Mouse (Mus musculus) hindbrain, embryonic 12.5 days (tissue): Measurements from ENCODE around the gene Gm2956. TPM values are rescaled to one million over a fixed set of nuclear protein-coding genes. Genes with fewer than 3 reads are reported as not detected.
A peak's percentile ranks its signal among the peaks of the same experiment; 100 is the strongest.
"Not testable (repeated sequence)": the region's sequence is repeated elsewhere in the genome, so short reads cannot be mapped to it uniquely, and the experiment has no call there.

Experiments used
- ATAC-seq: fragments of 200-750 bp; cut with Nextera tagmentation; 2 replicates; pipeline ENCODE4 v1.8.0; 2017; ENCODE audit warnings: moderate TSS enrichment; ENCODE audit not compliant: low FRiP score
- H3K27ac ChIP-seq: fragments of 300-500 bp; sonication (generic); 2 replicates; pipeline ENCODE4 v1.5.1; 2016; ENCODE audit warnings: mild to moderate bottlenecking
- H3K27me3 ChIP-seq: fragments of 300-500 bp; sonication (generic); 2 replicates; pipeline ENCODE4 v1.6.1; 2016; ENCODE audit warnings: mild to moderate bottlenecking
- H3K36me3 ChIP-seq: fragments of 300-500 bp; sonication (generic); 2 replicates; pipeline ENCODE4 v1.6.1; 2016; ENCODE audit warnings: mild to moderate bottlenecking
- H3K4me1 ChIP-seq: fragments of 300-500 bp; sonication (generic); 2 replicates; pipeline ENCODE4 v1.6.1; 2016
- H3K4me2 ChIP-seq: fragments of 300-500 bp; sonication (generic); replicated peaks from 2 replicates; pipeline ENCODE4 v1.6.1; 2016; ENCODE audit warnings: mild to moderate bottlenecking
- H3K4me3 ChIP-seq: fragments of 300-500 bp; sonication (generic); 2 replicates; pipeline ENCODE4 v1.5.1; 2016; ENCODE audit warnings: mild to moderate bottlenecking
- H3K9ac ChIP-seq: fragments of 300-500 bp; sonication (generic); 2 replicates; pipeline ENCODE4 v1.6.1; 2016; ENCODE audit warnings: mild to moderate bottlenecking, moderate library complexity
- H3K9me3 ChIP-seq: fragments of 300-500 bp; sonication (generic); replicated peaks from 2 replicates; pipeline ENCODE4 v1.6.1; 2016; ENCODE audit warnings: mild to moderate bottlenecking
- WGBS: fragments of 180-500 bp; shearing (Covaris S2); methylation state at CpG from one replicate; pipeline ENCODE4 v1.1.7; 2016; 5-methylcytosine and 5-hydroxymethylcytosine counted together
- polyA plus RNA-seq: library from polyadenylated mRNA; unstranded; fragments of >200 nt; fragmentation: Nextera tagmentation; extraction: Ambion mirVana; gene quantifications from 2 replicates; pipeline ENCODE4 v1.2.1, GENCODE M21; 2016

Gm2956 gene
- polyA plus RNA-seq: not detected in 2 replicates

- H3K27ac ChIP-seq, ATAC-seq, H3K27me3 ChIP-seq, H3K4me1 ChIP-seq, H3K36me3 ChIP-seq, H3K9me3 ChIP-seq: not testable (repeated sequence)
- H3K4me3 ChIP-seq: peak within 1 kb of the TSS; percentile 39
- peak within 1 kb of the TSS; percentile 51 for H3K4me2 ChIP-seq
- WGBS: 0% methylated on average over 5 of the region's 37 CpGs
- peak within 1 kb of the TSS; percentile 41; the same call in 1 of the 2 replicates for H3K9ac ChIP-seq
Observed at GRCm38 (mm10) chr14:3332087-3332677, at the start of gene Gm2956. Gene Gm2956 (plus strand): TSS chr14:3332627.

GRCm38 (mm10) chr14:3333406-3333805, 979 bp downstream of the Gm2956 start:
- not testable (repeated sequence) for H3K36me3 ChIP-seq, H3K27ac ChIP-seq, H3K27me3 ChIP-seq, H3K9ac ChIP-seq, H3K4me3 ChIP-seq, ATAC-seq, H3K9me3 ChIP-seq, H3K4me1 ChIP-seq
- H3K4me2 ChIP-seq: peak overlapping the region; percentile 30; the same call in 1 of the 2 replicates
- 11% methylated on average over 7 of the region's 8 CpGs for WGBS

GRCm38 (mm10) chr14:3394793-3395192, 62.4 kb downstream of the Gm2956 start, which contains the start of gene Gm10413:
Gene Gm10413 (plus strand): TSS chr14:3395093.
- WGBS: no CpG with 5 or more reads among the region's 2 CpGs
- H3K27me3 ChIP-seq, H3K4me3 ChIP-seq, H3K4me2 ChIP-seq, H3K9me3 ChIP-seq, H3K4me1 ChIP-seq, ATAC-seq, H3K27ac ChIP-seq, H3K36me3 ChIP-seq, H3K9ac ChIP-seq: not testable (repeated sequence)

Other genes starting within 250 kb of the Gm2956 start
- not detected in 2 replicates for gene Gm10340, start 198.6 kb upstream of the Gm2956 start, polyA plus RNA-seq
- not detected in 2 replicates for gene Gm5795, start 144.4 kb upstream of the Gm2956 start, polyA plus RNA-seq
- 16.2 and 17.8 TPM in 2 replicates for gene D830030K20Rik, start 124.1 kb upstream of the Gm2956 start, polyA plus RNA-seq
- gene Gm10413, start 62.5 kb downstream of the Gm2956 start, polyA plus RNA-seq: not detected in 2 replicates
- gene Gm10409, start 80.0 kb downstream of the Gm2956 start, polyA plus RNA-seq: 3.9 and 5.7 TPM in 2 replicates
- gene Gm3005, start 95.5 kb downstream of the Gm2956 start, polyA plus RNA-seq: 2.1 and 2.4 TPM in 2 replicates
- not detected in 2 replicates for gene Gm10408, start 116.8 kb downstream of the Gm2956 start, polyA plus RNA-seq